Mouse (Mus musculus) limb, embryonic 13.5 days (tissue): Measurements from ENCODE around the gene Acat1. TPM values are rescaled to one million over a fixed set of nuclear protein-coding genes. Genes with fewer than 3 reads are reported as not detected.

Experiments
- polyA plus RNA-seq: library from polyadenylated mRNA; unstranded; fragments of >200 nt; fragmentation: Nextera tagmentation; extraction: Ambion mirVana; gene quantifications from 2 replicates; pipeline ENCODE4 v1.2.1, GENCODE M21; 2015

Gene Acat1
- polyA plus RNA-seq, 1 experiment from 2014 or later, result 125 TPM

Other genes with a start within 250 kb of the Acat1 start
- 19.6 and 23.7 TPM in 2 replicates for gene Kdelc2, start 226.4 kb downstream of the Acat1 start, polyA plus RNA-seq
- 0.74 and 0.94 TPM in 2 replicates for gene 4930550C14Rik, start 208.1 kb downstream of the Acat1 start, polyA plus RNA-seq
- 16.4 and 18.9 TPM in 2 replicates for gene Atm, start 73.6 kb downstream of the Acat1 start, polyA plus RNA-seq
- gene Npat, start 73.3 kb downstream of the Acat1 start, polyA plus RNA-seq, result 21.0 and 22.1 TPM in 2 replicates
- gene Cul5, start 59.6 kb upstream of the Acat1 start, polyA plus RNA-seq, result 35.6 and 35.9 TPM in 2 replicates
- 0.50 and 0.69 TPM in 2 replicates for gene Rab39, start 95.8 kb upstream of the Acat1 start, polyA plus RNA-seq
- gene Slc35f2, start 161.2 kb upstream of the Acat1 start, polyA plus RNA-seq, result 4.5 and 4.8 TPM in 2 replicates
- gene Sln, start 239.8 kb upstream of the Acat1 start, polyA plus RNA-seq, result 47.6 and 53.5 TPM in 2 replicates